Mouse (Mus musculus) cerebellum, adult 11 months (tissue): ENCODE data around the gene Zfyve19.

Experiments
- DNase-seq: peaks from one replicate; pipeline ENCODE4 v3.0.0; 2022

Zfyve19 gene

DNA sequence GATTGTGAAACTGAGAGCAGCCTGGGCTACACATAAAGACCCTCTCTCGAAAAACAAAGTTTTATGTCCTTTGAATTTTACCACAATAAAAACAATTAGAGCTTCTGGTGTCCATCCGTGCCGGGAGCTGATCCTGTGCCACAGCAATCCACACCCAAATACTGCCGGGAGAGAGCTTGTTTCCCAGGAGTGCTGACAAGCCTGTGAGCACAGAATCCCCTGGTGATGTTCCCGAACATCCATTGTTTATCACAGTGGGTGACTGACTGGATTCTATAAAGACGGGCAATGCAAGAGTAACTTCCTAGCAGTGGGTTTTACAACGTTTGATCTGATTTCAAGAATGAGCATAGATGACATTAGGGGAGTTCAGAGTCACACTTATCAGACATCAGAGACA lies 46.6 kb downstream of the Zfyve19 start:
- DNase-seq = no peak

DNA sequence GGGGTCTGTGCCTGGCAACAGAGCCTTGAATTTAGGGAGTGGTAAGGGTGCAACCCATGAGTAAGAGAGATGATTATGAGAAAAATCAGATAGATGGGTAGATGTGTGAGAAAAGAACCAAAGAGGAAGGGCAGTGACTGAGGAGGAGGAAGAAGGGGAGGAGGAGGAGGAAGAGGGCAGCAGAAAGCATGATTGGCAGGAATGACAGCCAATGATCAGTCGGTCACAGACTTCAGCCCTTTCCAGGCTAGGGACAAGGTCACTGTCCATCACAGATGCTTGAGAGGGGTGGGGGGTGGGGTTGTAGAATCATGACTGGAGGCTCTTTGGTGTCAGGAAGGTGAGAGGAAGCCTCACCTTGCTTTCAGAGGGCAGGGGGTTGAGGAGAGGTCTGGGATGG lies 52.1 kb downstream of the Zfyve19 start:
- DNase-seq = no peak

DNA sequence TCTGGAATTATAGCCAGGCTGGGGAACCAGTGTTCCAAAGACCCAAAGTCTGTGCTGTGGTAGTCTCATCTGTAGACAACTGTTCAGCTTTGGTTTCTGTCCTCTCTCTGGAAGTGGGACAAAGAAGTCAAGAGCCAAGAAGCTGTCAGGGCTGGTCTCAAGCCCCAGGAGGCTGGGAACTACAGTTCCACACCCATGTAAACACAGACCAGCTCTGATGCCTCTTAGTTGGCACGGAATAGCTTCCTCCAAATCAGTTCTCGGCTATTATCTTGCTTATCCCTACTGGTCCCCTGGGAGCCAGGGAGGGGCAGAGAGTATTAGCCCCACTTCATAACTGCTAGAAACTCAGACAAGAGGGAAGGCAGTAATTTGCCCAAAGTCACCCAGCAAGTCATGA lies 52.9 kb downstream of the Zfyve19 start:
- no peak for DNase-seq

DNA sequence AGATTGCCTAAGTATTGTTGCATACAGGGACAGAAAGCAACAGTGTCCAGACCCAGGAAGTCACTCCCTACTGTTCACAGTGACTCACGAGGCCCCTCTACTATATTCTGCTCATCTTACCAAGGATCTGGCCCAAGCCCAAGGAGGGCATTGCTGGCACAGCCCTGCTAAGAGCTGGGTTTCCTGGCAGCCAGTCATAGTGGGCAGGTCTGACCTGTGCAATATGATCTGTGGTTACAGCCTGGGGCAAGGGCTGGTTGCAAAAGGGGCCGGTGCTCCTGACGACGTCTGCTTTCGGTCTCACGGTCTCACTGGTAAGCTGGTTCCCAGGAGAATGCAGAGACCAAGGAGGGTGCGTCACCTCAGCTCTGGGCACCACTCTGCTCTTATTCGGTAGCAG lies 54.6 kb downstream of the Zfyve19 start:
- DNase-seq = no peak

DNA sequence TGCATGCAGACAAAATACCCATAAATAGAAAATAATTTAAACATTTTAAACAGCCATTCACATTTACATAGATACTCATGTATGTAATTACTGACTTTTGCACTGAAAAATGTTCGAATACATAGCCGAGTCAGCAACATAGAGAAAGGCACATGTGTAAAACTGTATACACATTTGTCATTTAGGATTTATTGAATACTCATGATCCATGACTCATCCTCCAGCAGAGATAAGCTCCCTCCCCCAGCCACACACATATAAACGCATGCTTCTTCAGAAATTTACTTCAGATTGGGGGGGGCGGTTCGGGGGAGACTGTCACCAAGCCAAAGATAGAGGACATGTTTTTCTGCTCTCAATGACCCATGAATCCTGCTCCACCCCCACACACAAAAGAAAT lies 55.4 kb downstream of the Zfyve19 start:
- DNase-seq = no peak
